Mouse (Mus musculus) hindbrain, postnatal 0 days (tissue): ENCODE measurements around the gene Tox2. TPM values are rescaled to one million over a fixed set of nuclear protein-coding genes. Genes with fewer than 3 reads are reported as not detected.

Source experiments
- ATAC-seq: fragments of 200-750 bp; cut with Nextera tagmentation; 2 replicates; pipeline ENCODE4 v1.8.0; 2017; ENCODE audit warnings: mild to moderate bottlenecking, moderate TSS enrichment, moderate library complexity
- DNase-seq: peaks from one replicate; pipeline ENCODE4 v3.0.0-alpha.2; 2015; ENCODE audit warnings: low spot score
- H3K27ac ChIP-seq: fragments of 300-500 bp; sonication (generic); 2 replicates; pipeline ENCODE4 v1.5.1; 2014; ENCODE audit warnings: mild to moderate bottlenecking
- H3K27me3 ChIP-seq: fragments of 300-500 bp; sonication (generic); 2 replicates; pipeline ENCODE4 v1.6.1; 2014; ENCODE audit warnings: low read length, mixed read lengths; ENCODE audit not compliant: insufficient read depth
- H3K36me3 ChIP-seq: fragments of 300-500 bp; sonication (generic); 2 replicates; pipeline ENCODE4 v1.6.1; 2014; ENCODE audit warnings: low read length, mixed read lengths; ENCODE audit not compliant: insufficient read depth
- H3K4me1 ChIP-seq: fragments of 300-500 bp; sonication (generic); 2 replicates; pipeline ENCODE4 v1.6.1; 2014; ENCODE audit warnings: antibody characterized with exemption, low read length, mixed read lengths; ENCODE audit not compliant: insufficient read depth
- H3K4me2 ChIP-seq: fragments of 300-500 bp; sonication (generic); 2 replicates; pipeline ENCODE4 v1.6.1; 2014; ENCODE audit warnings: low read depth, mild to moderate bottlenecking, low read length, moderate library complexity, mixed read lengths
- H3K4me3 ChIP-seq: fragments of 300-500 bp; sonication (generic); 2 replicates; pipeline ENCODE4 v1.5.1; 2014; ENCODE audit warnings: low read length
- H3K9ac ChIP-seq: fragments of 300-500 bp; sonication (generic); replicated peaks from 2 replicates; pipeline ENCODE4 v1.6.1; 2014; ENCODE audit warnings: mild to moderate bottlenecking, low read length, moderate library complexity, mixed read lengths
- H3K9me3 ChIP-seq: fragments of 300-500 bp; sonication (generic); 2 replicates; pipeline ENCODE4 v1.6.1; 2016; ENCODE audit warnings: low read length, mixed read lengths
- CTCF ChIP-seq: IDR thresholded peaks from 2 replicates; pipeline ENCODE4 v1.5.1; 2016; ENCODE audit warnings: antibody characterized with exemption, control low read depth, low read depth
- WGBS: fragments of 180-500 bp; shearing (Covaris S2); extraction: QIAGEN DNeasy Blood & Tissue Kit; methylation state at CpG from one replicate; pipeline ENCODE4 v1.1.7; 2014; 5-methylcytosine and 5-hydroxymethylcytosine counted together
- polyA plus RNA-seq: library from polyadenylated mRNA; unstranded; fragments of >200 nt; fragmentation: Nextera tagmentation; extraction: Ambion mirVana; gene quantifications from 2 replicates; pipeline ENCODE4 v1.2.1, GENCODE M21; 2015
- total RNA-seq: library from RNA; depleted of rRNA; stranded (reverse); fragments of >200 nt; gene quantifications from 2 replicates; pipeline ENCODE4 v1.2.3, GENCODE M21; 2014

The Tox2 gene
- total and polyA plus RNA-seq, 2 experiments from 2014 or later = 5.0 to 19.1 TPM

GRCm38 (mm10) chr2:163204548-163205261 is 1.8 kb downstream of the Tox2 start:
- DNase-seq = no peak
- peak; percentile 43 for ATAC-seq
- H3K4me3 ChIP-seq = peak overlapping the region; percentile 46
- no peaks in the 10 kb centered on the region for H3K4me1 ChIP-seq
- H3K9me3 ChIP-seq = no peaks in the 10 kb centered on the region
- H3K27me3 ChIP-seq = peaks cover 10% of the 10 kb centered on the region; the same call in 1 of the 2 replicates
- no peak for TF ChIP-seq CTCF
- H3K27ac ChIP-seq = peak overlapping the region; percentile 59; the same call in 1 of the 2 replicates
- WGBS = 2% methylated on average over 39 of the region's 45 CpGs
- no peaks in the 10 kb centered on the region for H3K36me3 ChIP-seq
- peak overlapping the region; percentile 57 for H3K4me2 ChIP-seq
- peak overlapping the region; percentile 51 for H3K9ac ChIP-seq

GRCm38 (mm10) chr2:163205262-163205647 is 2.3 kb downstream of the Tox2 start:
- Histone ChIP-seq H3K27ac (peak overlapping the region; percentile 59), H3K27me3 (peaks cover 10% of the 10 kb centered on the region; the same call in 1 of the 2 replicates), H3K9me3 (no peaks in the 10 kb centered on the region), H3K9ac (peak overlapping the region; percentile 51), H3K4me1 (no peaks in the 10 kb centered on the region), H3K4me2 (peak overlapping the region; percentile 57), H3K4me3 (peak overlapping the region; percentile 46), H3K36me3 (no peaks in the 10 kb centered on the region)
- TF ChIP-seq CTCF = no peak
- DNase-seq (no peak), ATAC-seq (no peak)
- 5% methylated on average over 6 of the region's 6 CpGs for WGBS

DNA sequence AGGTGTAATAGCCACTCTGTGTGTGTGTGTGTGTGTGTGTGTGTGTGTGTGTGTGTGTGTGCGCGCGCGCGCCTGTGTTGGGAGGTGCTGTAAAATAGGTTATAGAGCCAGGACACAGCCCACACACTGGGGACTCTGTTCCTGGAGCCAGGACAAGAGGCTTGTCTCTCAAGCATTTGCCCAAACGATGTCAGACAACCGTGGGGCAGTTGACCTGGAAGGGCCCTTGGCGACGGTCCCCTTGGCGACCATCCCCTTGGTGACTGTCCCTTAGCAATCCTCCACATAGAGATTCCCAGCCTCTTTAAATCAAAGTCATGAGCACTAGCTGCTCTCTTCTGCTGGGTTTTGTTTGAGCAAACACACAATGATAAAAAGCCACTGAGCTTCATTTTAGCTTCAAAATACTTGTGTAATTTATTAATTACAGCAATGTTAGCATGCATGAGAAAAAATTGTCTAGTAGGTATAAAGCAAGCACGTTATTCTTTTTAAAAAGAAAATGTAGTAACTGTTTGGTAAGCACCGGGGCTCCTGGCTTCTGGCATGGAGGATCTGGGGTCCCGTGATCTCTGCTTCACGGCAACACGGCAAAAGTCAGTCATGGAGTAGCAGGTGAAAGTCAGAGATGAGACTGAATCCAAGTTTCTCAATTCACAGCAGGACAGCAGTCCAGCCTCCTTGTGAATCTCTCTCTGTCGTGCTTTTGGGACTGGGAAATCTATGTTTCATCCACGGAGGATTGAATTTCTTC is 3.0 kb downstream of the Tox2 start:
- peak overlapping the region; percentile 57 for H3K4me2 ChIP-seq
- no peaks in the 10 kb centered on the region for H3K9me3 ChIP-seq
- 5% methylated on average over 17 of the region's 17 CpGs for WGBS
- no peaks in the 10 kb centered on the region for H3K36me3 ChIP-seq
- DNase-seq (peak; percentile 77), ATAC-seq (peak; percentile 66)
- peak overlapping the region; percentile 46 for H3K4me3 ChIP-seq
- peak overlapping the region; percentile 36; the same call in 1 of the 2 replicates for H3K27ac ChIP-seq
- peaks cover 10% of the 10 kb centered on the region; the same call in 1 of the 2 replicates for H3K27me3 ChIP-seq
- TF ChIP-seq CTCF = no peak
- H3K9ac ChIP-seq = no peak overlapping the region
- no peaks in the 10 kb centered on the region for H3K4me1 ChIP-seq

GRCm38 (mm10) chr2:163207315-163207714 is 4.4 kb downstream of the Tox2 start:
- H3K4me1 ChIP-seq = no peaks in the 10 kb centered on the region
- H3K9ac ChIP-seq = no peak overlapping the region
- 98% methylated on average over 2 of the region's 2 CpGs for WGBS
- peaks cover 10% of the 10 kb centered on the region; the same call in 1 of the 2 replicates for H3K27me3 ChIP-seq
- no peak for DNase-seq
- H3K4me3 ChIP-seq = no peak overlapping the region
- no peaks in the 10 kb centered on the region for H3K36me3 ChIP-seq
- peak; percentile 68 for TF ChIP-seq CTCF
- no peak for ATAC-seq
- no peak overlapping the region for H3K27ac ChIP-seq
- no peaks in the 10 kb centered on the region for H3K9me3 ChIP-seq
- H3K4me2 ChIP-seq = no peak overlapping the region

DNA sequence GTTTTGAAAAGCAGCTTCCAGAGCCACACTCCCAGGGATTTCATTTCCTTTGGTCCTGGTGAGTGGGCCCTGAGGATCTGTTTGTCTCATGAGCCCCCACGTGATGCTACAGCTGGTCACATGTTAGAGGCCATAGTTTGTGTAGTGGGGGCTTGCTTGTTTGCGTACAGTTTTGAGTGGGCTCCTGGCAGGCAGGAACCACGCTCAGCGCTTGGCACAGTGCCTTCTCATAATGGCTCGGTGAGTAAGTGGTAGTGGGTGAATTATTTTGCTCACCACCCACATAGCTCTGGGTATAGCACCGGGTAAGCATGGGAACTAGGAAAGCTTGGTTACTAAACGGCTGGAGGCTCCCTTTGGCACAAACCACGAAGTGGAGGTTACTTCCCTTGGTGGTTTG is 6.2 kb downstream of the Tox2 start:
- Histone ChIP-seq H3K27me3 (peaks cover 8% of the 10 kb centered on the region; the same call in 1 of the 2 replicates), H3K36me3 (no peaks in the 10 kb centered on the region), H3K4me1 (no peaks in the 10 kb centered on the region), H3K27ac (no peak overlapping the region), H3K4me3 (no peak overlapping the region), H3K4me2 (no peak overlapping the region), H3K9ac (no peak overlapping the region), H3K9me3 (no peaks in the 10 kb centered on the region)
- ATAC-seq (no peak), DNase-seq (no peak)
- no peak for TF ChIP-seq CTCF
- 78% methylated on average over 8 of the region's 8 CpGs for WGBS

GRCm38 (mm10) chr2:163213085-163213484 is 10.2 kb downstream of the Tox2 start:
- no peak overlapping the region for H3K9ac ChIP-seq
- H3K27me3 ChIP-seq = peaks cover 5% of the 10 kb centered on the region; the same call in 1 of the 2 replicates
- H3K4me2 ChIP-seq = no peak overlapping the region
- ATAC-seq (no peak), DNase-seq (no peak)
- H3K4me1 ChIP-seq = no peaks in the 10 kb centered on the region
- H3K9me3 ChIP-seq = no peaks in the 10 kb centered on the region
- no peaks in the 10 kb centered on the region for H3K36me3 ChIP-seq
- WGBS = 43% methylated on average over 3 of the region's 3 CpGs
- H3K27ac ChIP-seq = no peak overlapping the region
- no peak overlapping the region for H3K4me3 ChIP-seq
- no peak for TF ChIP-seq CTCF
